Mouse (Mus musculus): ENCODE measurements around the gene Serhl.

- TF ChIP-seq CTCF (IDR thresholded peaks at IDR 0.05; ENCODE audit: borderline replicate concordance, insufficient read depth, low read depth, low read length): no peak
- TF ChIP-seq POLR2A (IDR thresholded peaks at IDR 0.05; ENCODE audit: borderline replicate concordance, insufficient read depth, low read length): no peak
Observed at GRCm38 (mm10) chr15:83093687-83094086, 4.4 kb downstream of the Serhl start.
